Mouse (Mus musculus): ENCODE measurements around the gene Elp6.
A peak's percentile ranks its signal among the peaks of the same experiment; 100 is the strongest.

Gene Elp6

GRCm38 (mm10) chr9:110304969-110305651 is at the start of gene Elp6:
TSS of gene Elp6 (plus strand) at chr9:110305173.
- peak; percentile 95 for DNase-seq (ENCODE audit: extremely low spot score, low spot score)

GRCm38 (mm10) chr9:110255407-110256019 is 49.5 kb upstream of the Elp6 start:
- peak; percentile 65 for DNase-seq (ENCODE audit: extremely low spot score, low spot score)

- DNase-seq (ENCODE audit: extremely low spot score, low spot score), result no peak
Observed at GRCm38 (mm10) chr9:110258646-110259045, 46.3 kb upstream of the Elp6 start.

GRCm38 (mm10) chr9:110259118-110259517 is 45.9 kb upstream of the Elp6 start:
- DNase-seq (ENCODE audit: extremely low spot score, low spot score), result no peak

GRCm38 (mm10) chr9:110263181-110263580 is 41.8 kb upstream of the Elp6 start:
- no peak for DNase-seq (ENCODE audit: extremely low spot score, low spot score)

- DNase-seq (ENCODE audit: extremely low spot score, low spot score), result no peak
Observed at GRCm38 (mm10) chr9:110264991-110265390, 40.0 kb upstream of the Elp6 start.

- DNase-seq (ENCODE audit: extremely low spot score, low spot score), result no peak
Observed at GRCm38 (mm10) chr9:110268416-110268815, 36.6 kb upstream of the Elp6 start.

- no peak for DNase-seq (ENCODE audit: extremely low spot score, low spot score)
Observed at GRCm38 (mm10) chr9:110272330-110272729, 32.6 kb upstream of the Elp6 start.

- no peak for DNase-seq (ENCODE audit: extremely low spot score, low spot score)
Observed at GRCm38 (mm10) chr9:110273507-110273906, 31.5 kb upstream of the Elp6 start.

GRCm38 (mm10) chr9:110275882-110276281 is 29.1 kb upstream of the Elp6 start:
- no peak for DNase-seq (ENCODE audit: extremely low spot score, low spot score)

GRCm38 (mm10) chr9:110277431-110277881 is 27.5 kb upstream of the Elp6 start:
- no peak for DNase-seq (ENCODE audit: extremely low spot score, low spot score)

GRCm38 (mm10) chr9:110284075-110284697 is 20.8 kb upstream of the Elp6 start:
- no peak for DNase-seq (ENCODE audit: extremely low spot score, low spot score)

GRCm38 (mm10) chr9:110287321-110287924 is 17.6 kb upstream of the Elp6 start:
- DNase-seq (ENCODE audit: extremely low spot score, low spot score), result no peak

GRCm38 (mm10) chr9:110293254-110293718 is 11.7 kb upstream of the Elp6 start:
- no peak for DNase-seq (ENCODE audit: extremely low spot score, low spot score)

GRCm38 (mm10) chr9:110293873-110294415 is 11.0 kb upstream of the Elp6 start:
- no peak for DNase-seq (ENCODE audit: extremely low spot score, low spot score)

GRCm38 (mm10) chr9:110294786-110295185 is 10.2 kb upstream of the Elp6 start:
- DNase-seq (ENCODE audit: extremely low spot score, low spot score), result no peak

- peak; percentile 87 for DNase-seq (ENCODE audit: extremely low spot score, low spot score)
Observed at GRCm38 (mm10) chr9:110296867-110297627, 7.9 kb upstream of the Elp6 start.

- DNase-seq (ENCODE audit: extremely low spot score, low spot score), result no peak
Observed at GRCm38 (mm10) chr9:110304516-110304915, 457 bp upstream of the Elp6 start.

- DNase-seq (ENCODE audit: extremely low spot score, low spot score), result no peak
Observed at GRCm38 (mm10) chr9:110306371-110306770, 1.4 kb downstream of the Elp6 start.

- DNase-seq (ENCODE audit: extremely low spot score, low spot score), result no peak
Observed at GRCm38 (mm10) chr9:110314706-110315105, 9.7 kb downstream of the Elp6 start.

- DNase-seq (ENCODE audit: extremely low spot score, low spot score), result no peak
Observed at GRCm38 (mm10) chr9:110315410-110315809, 10.4 kb downstream of the Elp6 start.
